Mouse (Mus musculus): ENCODE measurements around the gene Ldlr.

- TF ChIP-seq CTCF (IDR thresholded peaks at IDR 0.05; ENCODE audit: borderline replicate concordance, extremely low read depth, insufficient read depth, insufficient read length), result no peak
- no peak for TF ChIP-seq POLR2A (IDR thresholded peaks at IDR 0.05; ENCODE audit: borderline replicate concordance, extremely low read depth, insufficient read depth, insufficient read length, poor library complexity, severe bottlenecking)
These were observed 54.4 kb downstream of the Ldlr start for GRCm38 (mm10) chr9:21777726-21778125.
